Comparison of ENCODE assay signal across 8 mouse cellular contexts in genomic region chr11:78037831-78038752, GRCm38 (mm10). TPM values are rescaled to one million over a fixed set of nuclear protein-coding genes. Genes with fewer than 3 reads are reported as not detected.
A peak's percentile ranks its signal among the peaks of the same experiment; 100 is the strongest.
DNase-seq lines count a peak whose midpoint lies in the region; ATAC-seq and TF ChIP-seq lines count a peak whose summit lies in the region.

Flot2 (plus strand) TSS chr11:78037931.

- no peak for TF ChIP-seq POLR2A in heart, adult 2 months (IDR thresholded peaks at IDR 0.05; ENCODE audit: insufficient read depth, low read depth, low read length)

- H3K4me1 ChIP-seq in embryonic facial prominence, embryonic 10.5 days = peaks cover 31% of the 10 kb centered on the region
- H3K4me1 ChIP-seq in heart, adult 2 months (ENCODE audit: control insufficient read depth, insufficient read depth, low read length) = no peaks in the 10 kb centered on the region
- H3K4me1 ChIP-seq in liver, embryonic 11.5 days (replicated peaks; ENCODE audit: control insufficient read depth, insufficient read depth, low read length) = peaks cover 23% of the 10 kb centered on the region
- peaks cover 24% of the 10 kb centered on the region for H3K4me1 ChIP-seq in stomach, embryonic 15.5 days

- H3K4me3 ChIP-seq in embryonic facial prominence, embryonic 10.5 days = peak within 1 kb of the TSS; percentile 90
- H3K4me3 ChIP-seq in heart, adult 2 months = peak within 1 kb of the TSS; percentile 94
- H3K4me3 ChIP-seq in liver, embryonic 11.5 days (ENCODE audit: low read depth, low read length) = peak within 1 kb of the TSS; percentile 80
- peak within 1 kb of the TSS; percentile 87 for H3K4me3 ChIP-seq in stomach, embryonic 15.5 days (replicated peaks)

- peak; percentile 82 for ATAC-seq in liver, embryonic 11.5 days (replicated peaks; ENCODE audit: low FRiP score)
- peak; percentile 37; the same call in 1 of the 2 replicates for ATAC-seq in monocyte, adult 5-6 weeks (replicated peaks; ENCODE audit: insufficient number of reproducible peaks, low FRiP score, low TSS enrichment, poor library complexity, severe bottlenecking)
- peak; percentile 86 for ATAC-seq in stomach, embryonic 15.5 days (ENCODE audit: insufficient read depth, low FRiP score, low read depth)

- peak within 1 kb of the TSS; percentile 93 for H3K4me2 ChIP-seq in liver, embryonic 11.5 days
- H3K4me2 ChIP-seq in stomach, embryonic 15.5 days = peak within 1 kb of the TSS; percentile 87

- H3K27ac ChIP-seq in embryonic facial prominence, embryonic 10.5 days (replicated peaks) = peak within 1 kb of the TSS; percentile 92
- peak within 1 kb of the TSS; percentile 86 for H3K27ac ChIP-seq in heart, adult 2 months
- peak within 1 kb of the TSS; percentile 82 for H3K27ac ChIP-seq in liver, embryonic 11.5 days (ENCODE audit: low read depth, low read length)
- H3K27ac ChIP-seq in stomach, embryonic 15.5 days = peak within 1 kb of the TSS; percentile 84

- peaks cover 4% of the 10 kb centered on the region; the same call in 1 of the 2 replicates for H3K9me3 ChIP-seq in embryonic facial prominence, embryonic 10.5 days
- no peaks in the 10 kb centered on the region for H3K9me3 ChIP-seq in liver, embryonic 11.5 days (ENCODE audit: control insufficient read depth, low read length)
- H3K9me3 ChIP-seq in stomach, embryonic 15.5 days = no peaks in the 10 kb centered on the region

- H3K79me2 ChIP-seq in heart, adult 2 months (replicated peaks; ENCODE audit: control insufficient read depth, insufficient read depth, low read length) = no peaks in the 10 kb centered on the region

- H3K9ac ChIP-seq in heart, adult 2 months (ENCODE audit: low read depth, low read length) = peak within 1 kb of the TSS; percentile 94
- peak within 1 kb of the TSS; percentile 82 for H3K9ac ChIP-seq in liver, embryonic 11.5 days (ENCODE audit: low read depth, low read length)
- peak within 1 kb of the TSS; percentile 86 for H3K9ac ChIP-seq in stomach, embryonic 15.5 days

- peak; percentile 76 for DNase-seq in 3134 (ENCODE audit: extremely low read depth, insufficient read length, low spot score)
- no peak for DNase-seq in adrenal gland, adult 8-10 months
- DNase-seq in embryonic facial prominence, embryonic 10.5 days (ENCODE audit: low spot score) = peak; percentile 84
- peak; percentile 78 to 80 for DNase-seq in heart, adult 2 months
- DNase-seq in kidney, adult 18-20 months = peak; percentile 71
- peak; percentile 76 for DNase-seq in liver, embryonic 11.5 days (ENCODE audit: low spot score)

- intact Hi-C loops in heart, adult 2 months (cut with DNase I) = no loop called here

- no peaks in the 10 kb centered on the region for H3K27me3 ChIP-seq in embryonic facial prominence, embryonic 10.5 days (replicated peaks; ENCODE audit: low read depth, poor library complexity, severe bottlenecking)
- H3K27me3 ChIP-seq in heart, adult 2 months (ENCODE audit: control insufficient read depth, insufficient read depth, low read length) = no peaks in the 10 kb centered on the region
- no peaks in the 10 kb centered on the region for H3K27me3 ChIP-seq in liver, embryonic 11.5 days (replicated peaks; ENCODE audit: control insufficient read depth, insufficient read depth, low read length)
- no peaks in the 10 kb centered on the region for H3K27me3 ChIP-seq in stomach, embryonic 15.5 days (replicated peaks)

- peak; percentile 54 for TF ChIP-seq CTCF in heart, adult 2 months (IDR thresholded peaks at IDR 0.05)

- TF ChIP-seq EP300 in heart, adult 2 months (IDR thresholded peaks at IDR 0.05; ENCODE audit: insufficient read depth, low read depth, low read length) = no peak

- 3% methylated on average over 55 of the region's 55 CpGs for WGBS in embryonic facial prominence, embryonic 10.5 days
- WGBS in heart, adult 2 months = 5% methylated on average over 41 of the region's 55 CpGs
- WGBS in liver, embryonic 11.5 days = 3% methylated on average over 55 of the region's 55 CpGs
- WGBS in stomach, embryonic 15.5 days = 2% methylated on average over 55 of the region's 55 CpGs

- peaks cover 58% of the 10 kb centered on the region for H3K36me3 ChIP-seq in embryonic facial prominence, embryonic 10.5 days (replicated peaks)
- no peaks in the 10 kb centered on the region for H3K36me3 ChIP-seq in heart, adult 2 months (ENCODE audit: control insufficient read depth, insufficient read depth, low read length)
- peaks cover 10% of the 10 kb centered on the region; the same call in 1 of the 2 replicates for H3K36me3 ChIP-seq in liver, embryonic 11.5 days (ENCODE audit: control insufficient read depth, insufficient read depth, low read length)
- peaks cover 6% of the 10 kb centered on the region; the same call in 1 of the 2 replicates for H3K36me3 ChIP-seq in stomach, embryonic 15.5 days

RNA-seq across cellular contexts. Expression of gene Flot2, which starts in this region (rescaled TPM):
- total RNA-seq in adrenal gland, adult 8-10 months (2022) = 100 to 1,000 TPM in 2 of 4 experiments, 10 to 100 TPM in 2; 86.1 to 115 (median 101) TPM
- polyA plus RNA-seq in embryonic facial prominence, embryonic 10.5 days (2016; fragmentation: Nextera tagmentation; extraction: Ambion mirVana) = 57.8 and 60.9 TPM in 2 replicates
- total RNA-seq in heart, adult 2 months (2021) = 10 to 100 TPM; 51.7 to 59.9 TPM
- polyA plus RNA-seq in heart, adult 2 months (2012; rRNA removed) = 118 and 172 TPM in 2 replicates
- 44.8 TPM in 2 replicates for polyA plus RNA-seq in liver, embryonic 11.5 days (2014; fragmentation: Nextera tagmentation; extraction: Ambion mirVana)
- total RNA-seq in monocyte, adult 5-6 weeks (2017) = 18.5 to 34.4 TPM (median 28.9 TPM) in 3 replicates
- polyA plus RNA-seq in stomach, embryonic 15.5 days (2015; fragmentation: Nextera tagmentation; extraction: Ambion mirVana) = 54.1 and 60.5 TPM in 2 replicates
